Mouse (Mus musculus) heart, postnatal 25 days (tissue): ENCODE measurements around the gene Btbd19. TPM values are rescaled to one million over a fixed set of nuclear protein-coding genes. Genes with fewer than 3 reads are reported as not detected.

Experiments used
- DNase-seq: peaks from one replicate; pipeline ENCODE4 v3.0.0; 2022; ENCODE audit warnings: low spot score
- intact Hi-C: fragments of 180-260 bp; cut with DNase I; formaldehyde crosslinking; loops from one replicate; pipeline ENCODE4 v1.15.1; 2025
- total RNA-seq, 2 experiments: library from RNA; stranded (reverse); gene quantifications; 2 replicates each; pipeline ENCODE4 v1.2.3; 2021

Gene Btbd19
- total RNA-seq, 2 experiments from 2014 or later: 2.0 to 3.3 TPM

DNA sequence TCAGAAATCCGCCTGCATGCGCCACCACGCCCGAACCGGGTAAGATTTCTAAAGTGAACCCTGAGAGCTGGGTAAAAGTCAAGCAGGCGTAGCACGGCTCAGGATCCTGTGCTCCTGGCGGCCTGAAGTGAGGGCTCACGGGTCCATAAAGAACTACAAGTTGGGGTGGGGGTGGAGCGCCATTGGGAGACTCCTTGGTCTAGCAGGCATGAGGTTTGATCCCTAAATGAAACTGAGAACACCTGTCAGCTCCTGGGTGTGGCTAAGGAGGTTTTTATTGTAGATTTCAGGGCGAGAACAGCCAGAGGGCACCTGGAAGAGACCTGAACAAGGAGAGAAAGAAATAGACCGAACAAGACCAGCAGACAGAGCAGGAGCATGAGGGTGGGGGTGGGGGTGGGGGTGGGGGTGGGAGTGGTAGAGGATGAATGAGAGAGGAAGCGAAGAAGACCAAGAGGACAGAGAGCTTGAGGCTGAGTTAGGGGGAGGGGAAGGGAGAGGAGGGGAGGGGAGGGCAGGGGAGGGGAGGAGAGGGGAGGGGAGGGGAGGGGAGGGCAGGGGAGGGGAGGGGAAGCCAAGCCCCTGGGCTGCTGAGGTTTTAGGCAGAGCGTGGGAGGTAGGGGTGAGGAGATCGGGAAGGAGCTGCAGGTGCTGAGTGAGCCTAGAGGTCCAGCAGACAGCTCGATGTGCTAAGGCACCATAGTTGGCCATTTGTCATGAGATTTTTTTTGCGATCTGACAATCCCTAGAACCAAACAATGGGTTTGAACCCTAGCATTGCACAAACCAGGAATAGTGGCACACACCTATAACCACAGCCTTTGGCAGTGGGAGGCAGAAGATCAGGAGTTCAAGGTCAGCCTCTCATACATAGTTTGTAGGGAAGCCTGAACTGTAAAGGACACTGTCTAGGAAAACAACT, 13.0 kb upstream of the Btbd19 start:
- no peak for DNase-seq
- intact Hi-C loops: loop anchor here (2.0 to 5.0 kb wide), 2 partner anchors 18 to 311 kb away; no protein-coding TSS in a partner anchor

DNA sequence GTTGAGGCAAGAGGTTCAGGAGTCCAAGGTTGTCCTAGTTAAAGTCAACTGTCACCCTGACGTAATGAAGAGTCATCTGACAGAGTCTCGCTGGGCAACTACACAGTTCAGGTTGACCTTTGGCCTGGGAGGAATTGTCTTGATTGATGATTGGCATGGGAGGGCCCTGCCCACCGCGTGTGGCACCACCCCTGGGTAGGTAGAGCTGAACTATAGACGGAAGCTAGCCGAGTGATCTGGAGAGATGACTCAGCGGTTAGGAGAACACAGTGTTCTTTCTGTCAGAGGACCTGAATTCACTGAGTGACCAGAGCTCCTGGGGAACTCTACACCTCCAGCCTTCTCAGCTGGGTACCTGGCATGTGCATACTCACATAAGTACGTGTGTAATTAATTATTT, 10.5 kb upstream of the Btbd19 start:
- no peak for DNase-seq
- intact Hi-C loops: loop anchor here (5.0 kb wide), 1 partner anchor 309 kb away; no protein-coding TSS in a partner anchor

DNA sequence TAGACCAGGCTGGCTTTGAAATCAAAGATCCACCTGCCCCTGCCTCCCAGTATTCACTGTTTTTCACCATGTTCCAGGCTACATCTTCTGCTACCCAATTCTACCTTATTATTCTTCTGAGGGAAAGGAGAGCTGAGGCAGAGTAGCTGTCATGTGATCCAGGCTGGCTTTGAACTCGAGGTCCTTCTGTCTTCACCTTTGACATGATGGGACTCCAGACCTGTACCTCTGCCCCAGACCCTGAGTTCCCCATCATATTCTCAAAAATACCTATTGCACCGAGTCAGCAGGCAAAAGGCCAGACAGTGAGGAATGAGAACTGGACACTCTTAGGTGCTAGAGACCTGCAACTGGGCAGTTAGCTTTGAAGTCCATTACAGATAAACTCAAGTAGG, 9.1 kb upstream of the Btbd19 start:
- no peak for DNase-seq
- intact Hi-C loops: no loop called here

DNA sequence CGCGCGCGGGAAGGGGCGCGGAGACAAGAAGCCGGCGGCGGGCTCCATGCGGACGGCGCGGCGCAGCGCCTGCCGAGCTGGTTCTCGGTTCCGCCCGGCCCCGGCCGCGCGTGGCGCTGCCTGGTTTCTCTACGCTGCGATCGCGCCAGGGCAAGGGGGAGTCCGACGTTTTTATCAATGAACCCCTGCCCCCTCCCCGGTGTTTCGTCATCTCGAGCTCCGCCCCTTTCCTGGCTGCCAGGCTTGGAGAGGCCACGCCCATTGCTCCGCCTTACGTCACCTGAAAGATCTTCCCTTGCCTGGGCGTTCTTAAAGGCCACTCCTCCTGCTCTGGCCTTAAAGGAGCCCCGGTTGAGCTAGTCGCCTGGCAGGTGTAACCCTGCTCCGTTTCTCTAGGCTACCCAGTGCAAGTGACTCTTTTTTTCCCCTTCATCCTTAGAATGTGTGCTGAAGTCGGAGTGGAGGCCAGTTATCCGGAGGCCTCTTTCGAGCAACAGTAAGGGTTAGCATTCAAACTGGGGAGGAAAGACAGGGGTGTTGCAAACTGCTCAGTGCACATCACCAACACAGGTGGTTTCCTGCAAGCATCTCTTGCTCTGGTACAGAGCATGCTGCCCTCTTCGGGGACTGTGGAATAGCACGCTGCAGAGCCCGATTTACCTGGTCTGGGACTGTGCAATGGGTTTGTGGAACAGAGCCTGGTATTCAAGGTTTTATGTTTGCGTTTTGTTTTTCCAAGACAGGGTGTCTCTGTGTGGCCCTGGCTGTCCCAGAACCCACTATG, 8.5 kb upstream of the Btbd19 start, which contains the start of gene Plk3:
Plk3 (minus strand) TSS at position 147 of the 784 bp plus-strand sequence.
- intact Hi-C loops: no loop called here

DNA sequence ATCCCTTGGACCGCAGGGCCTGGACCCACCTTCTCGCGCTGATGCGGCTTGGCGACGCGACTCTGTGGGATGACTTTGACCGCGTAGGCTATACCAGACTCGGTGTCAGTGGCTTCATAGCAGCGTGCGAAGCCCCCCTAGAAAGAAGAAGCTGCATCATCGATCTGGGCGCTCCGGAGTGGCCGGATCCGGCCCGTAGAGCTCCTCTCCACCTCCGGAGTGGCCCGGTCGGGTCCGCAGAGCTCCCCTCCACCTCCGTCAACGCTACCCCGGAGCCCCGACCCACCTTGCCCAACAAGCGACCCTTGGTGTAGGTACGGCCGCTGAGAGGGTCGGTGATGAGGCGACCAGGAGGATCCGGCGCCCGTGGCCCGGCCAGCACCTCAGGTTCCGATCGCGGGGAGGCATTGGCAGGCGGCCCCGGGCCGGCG, 7.9 kb upstream of the Btbd19 start:
- no peak for DNase-seq
- intact Hi-C loops: no loop called here

More for the DNA sequence above, 8.5 kb upstream of the Btbd19 start, which contains the start of gene Plk3:
- peak; percentile 95 for DNase-seq

DNA sequence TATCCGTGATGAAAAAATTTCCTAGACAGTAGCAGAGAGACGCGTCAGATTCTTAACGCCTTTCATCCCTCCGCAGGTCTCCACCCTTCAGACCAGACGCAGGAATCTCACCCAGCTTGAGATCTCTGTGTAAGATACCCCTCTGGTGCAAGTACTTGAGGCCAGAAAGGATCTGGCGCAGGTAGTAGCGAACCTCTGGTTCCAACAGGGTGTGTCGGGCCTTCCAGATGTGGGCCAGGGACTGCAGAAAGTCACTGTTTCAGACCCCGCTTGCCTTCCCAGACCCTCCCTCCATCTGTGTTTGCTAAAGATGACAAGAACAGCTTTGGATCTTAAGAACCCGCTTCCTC, 7.2 kb upstream of the Btbd19 start:
- no peak for DNase-seq
- intact Hi-C loops: no loop called here

DNA sequence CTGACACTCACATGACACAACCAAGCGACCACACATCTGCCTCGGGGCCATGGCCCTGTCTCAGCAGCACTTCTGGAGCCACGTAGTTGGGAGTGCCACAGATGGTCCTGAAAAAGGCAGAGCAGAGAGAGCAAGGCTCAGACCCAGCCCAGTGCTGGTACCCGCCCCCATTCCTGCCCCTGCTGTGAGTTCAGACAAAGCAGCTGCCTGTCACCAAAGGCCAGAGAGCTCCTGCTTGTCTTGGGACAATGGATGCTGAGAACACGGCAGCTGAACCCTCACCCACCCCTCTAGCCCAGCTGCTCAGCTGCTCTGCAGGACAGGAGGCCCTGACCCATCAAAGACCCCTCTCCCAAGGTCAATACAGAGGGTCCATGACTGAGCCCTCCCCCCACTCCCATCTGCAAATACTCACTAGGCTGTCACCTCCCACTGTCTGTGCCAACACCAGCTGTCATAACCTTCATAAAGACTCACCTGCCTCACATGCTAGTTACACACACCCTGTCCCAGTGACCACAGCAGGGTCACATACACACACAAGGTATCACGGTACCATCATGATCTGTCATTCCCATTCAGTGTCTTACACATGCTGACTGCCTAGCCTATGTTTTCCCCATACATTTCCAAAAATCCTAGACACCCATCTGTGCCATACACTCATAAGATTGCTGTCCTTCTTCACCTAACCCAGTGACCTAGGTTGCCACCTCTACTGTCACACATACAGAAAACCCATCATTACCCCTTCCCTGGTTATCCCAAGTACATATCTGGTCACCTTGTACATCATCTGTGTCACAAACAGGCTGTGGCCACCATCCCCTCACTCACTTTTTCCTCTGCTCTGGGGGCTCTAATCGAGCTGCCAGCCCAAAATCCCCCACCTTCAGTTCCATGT, 6.6 kb upstream of the Btbd19 start:
- intact Hi-C loops: no loop called here
- no peak for DNase-seq

DNA sequence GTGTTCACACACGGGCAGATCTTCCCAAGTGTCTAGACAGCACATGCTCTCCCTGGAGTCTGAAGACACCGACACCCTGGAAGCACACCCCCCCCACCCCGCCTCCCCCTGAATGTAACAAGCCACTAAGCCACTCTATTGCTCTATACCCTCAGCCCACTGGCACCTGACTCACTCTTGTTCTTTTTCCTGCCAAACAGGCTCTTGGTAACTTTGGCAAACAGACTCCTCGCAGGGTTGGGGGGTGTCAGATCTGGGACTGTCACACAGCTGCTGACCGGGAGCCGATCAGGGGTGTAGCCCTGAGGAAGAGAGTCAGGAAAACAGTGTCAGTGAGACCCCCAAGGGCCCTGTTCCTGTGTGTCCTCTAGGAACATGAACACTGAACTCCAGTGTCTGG, 5.7 kb upstream of the Btbd19 start:
- intact Hi-C loops: no loop called here
- DNase-seq: no peak

DNA sequence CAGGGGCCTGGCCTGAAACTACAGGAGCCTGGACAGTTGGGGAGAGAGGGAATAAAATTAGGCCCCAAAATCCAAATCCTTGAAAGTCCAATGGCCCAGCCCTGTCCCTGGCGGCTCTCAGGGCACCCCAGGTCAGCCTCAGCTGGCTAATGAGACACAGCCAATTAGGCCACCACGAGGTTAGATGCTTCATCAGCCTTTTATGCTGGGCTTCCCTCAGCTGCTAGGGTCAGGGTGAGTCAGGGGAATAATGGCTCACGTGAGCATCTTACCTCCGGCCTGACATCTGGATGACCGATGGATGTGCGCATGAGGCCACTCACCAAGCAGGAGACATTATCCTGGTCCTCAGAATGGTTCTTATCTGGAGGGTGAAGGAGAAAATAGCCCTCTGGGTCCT, 5.3 kb upstream of the Btbd19 start:
- DNase-seq: no peak
- intact Hi-C loops: no loop called here

DNA sequence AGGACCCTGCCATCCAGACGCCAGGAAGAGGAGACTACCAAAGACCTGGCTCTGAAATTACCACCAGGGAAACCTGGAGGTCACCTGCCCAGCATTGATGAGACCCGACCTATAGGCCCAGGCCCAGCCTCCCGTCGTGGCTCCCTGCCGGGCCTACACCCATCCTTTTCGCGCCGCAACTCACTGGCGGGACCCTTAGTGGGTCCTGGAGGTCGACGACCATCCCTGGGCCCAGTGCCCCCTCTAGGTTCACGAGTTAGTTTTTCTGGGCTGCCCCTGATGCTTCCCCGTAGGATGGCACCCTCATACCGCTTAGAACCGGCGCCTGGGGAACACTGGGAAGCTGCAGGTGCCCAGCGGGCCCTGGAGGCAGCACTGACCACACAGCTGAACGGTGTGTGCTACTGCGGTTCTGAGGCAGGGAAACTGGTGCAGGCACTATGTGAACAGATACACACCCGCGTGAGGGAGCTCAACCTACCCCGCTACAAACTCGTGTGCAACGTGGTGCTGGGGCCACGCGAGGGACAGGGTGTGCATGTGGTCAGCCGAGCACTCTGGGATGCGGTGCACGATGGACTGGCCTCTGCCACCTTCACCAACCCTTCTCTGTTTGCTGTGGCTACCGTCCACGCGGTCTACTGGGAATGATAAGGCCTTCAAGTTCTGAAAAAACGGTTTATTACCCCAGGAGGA, 2.6 kb upstream of the Btbd19 start:
- DNase-seq: no peak
- intact Hi-C loops: no loop called here

DNA sequence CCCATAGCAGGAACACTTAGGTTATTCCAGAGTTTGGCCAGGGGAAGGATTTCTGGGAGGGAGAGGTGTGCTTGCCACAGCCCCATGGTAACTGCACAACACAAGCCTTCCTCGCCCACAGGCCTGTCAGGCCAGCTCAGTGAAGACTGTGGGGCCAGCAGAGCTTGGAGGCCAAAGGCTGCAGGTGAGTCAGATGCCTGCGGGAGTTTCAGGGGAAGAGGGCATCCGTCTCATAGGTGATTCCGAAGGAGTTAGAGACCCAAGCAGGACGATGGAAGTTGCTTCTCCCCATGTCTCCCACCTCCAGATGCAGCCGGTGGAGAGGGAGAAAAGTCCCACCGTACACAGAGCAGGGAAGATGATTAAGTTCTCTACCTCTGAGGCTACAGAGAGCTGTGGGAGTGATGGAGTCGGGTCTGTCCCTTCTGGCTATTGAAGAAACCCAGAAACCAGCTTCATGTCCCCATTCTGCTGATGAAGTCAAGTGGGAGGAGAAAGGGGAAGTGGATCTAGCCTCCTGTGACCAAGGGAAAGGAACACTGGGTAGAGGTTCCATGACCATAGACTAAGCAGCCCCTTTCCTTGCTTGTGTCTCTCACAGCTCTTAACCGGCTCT, 1.3 kb upstream of the Btbd19 start, which contains the start of gene Tctex1d4:
Tctex1d4 (plus strand) TSS at position 120 of the 616 bp plus-strand sequence.
- DNase-seq: no peak
- intact Hi-C loops: no loop called here

DNA sequence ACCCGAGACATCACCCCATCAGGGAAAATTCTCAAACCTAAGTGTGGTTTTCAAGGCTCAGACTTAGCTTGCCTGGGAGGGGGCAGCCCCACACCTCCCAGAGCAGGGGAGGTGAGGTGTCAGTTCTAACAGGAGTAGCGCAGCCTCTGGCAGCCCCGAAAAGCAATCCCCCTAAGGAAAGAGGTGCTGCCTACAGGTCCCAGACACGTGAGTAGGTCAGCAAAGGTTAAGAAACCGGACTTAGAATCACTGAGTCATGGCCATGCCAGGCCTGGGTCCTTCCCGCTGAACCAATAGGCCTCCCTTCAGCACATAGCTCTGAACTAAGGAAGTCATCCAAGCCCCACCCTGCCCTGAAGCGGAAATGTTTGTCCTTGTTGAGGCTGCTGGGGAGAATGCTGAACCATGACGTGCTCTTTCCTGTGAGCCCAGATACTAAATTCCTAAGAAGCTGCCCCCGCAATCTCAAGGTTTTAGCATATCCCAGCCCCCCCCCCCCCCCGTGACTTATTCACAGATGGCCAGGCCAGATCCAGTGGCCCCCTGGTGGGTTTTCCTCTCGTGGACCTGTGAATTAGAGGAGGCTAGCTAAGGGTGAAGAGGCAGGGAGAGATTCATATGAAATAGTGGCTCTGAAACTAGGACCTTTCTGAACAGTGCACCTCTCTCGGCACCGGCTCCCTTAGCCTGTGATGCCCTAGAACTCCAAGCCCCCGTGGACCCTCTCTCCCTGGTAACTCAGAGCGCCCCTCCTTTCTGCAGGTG, 567 bp upstream of the Btbd19 start:
- DNase-seq: peak; percentile 89
- intact Hi-C loops: no loop called here

DNA sequence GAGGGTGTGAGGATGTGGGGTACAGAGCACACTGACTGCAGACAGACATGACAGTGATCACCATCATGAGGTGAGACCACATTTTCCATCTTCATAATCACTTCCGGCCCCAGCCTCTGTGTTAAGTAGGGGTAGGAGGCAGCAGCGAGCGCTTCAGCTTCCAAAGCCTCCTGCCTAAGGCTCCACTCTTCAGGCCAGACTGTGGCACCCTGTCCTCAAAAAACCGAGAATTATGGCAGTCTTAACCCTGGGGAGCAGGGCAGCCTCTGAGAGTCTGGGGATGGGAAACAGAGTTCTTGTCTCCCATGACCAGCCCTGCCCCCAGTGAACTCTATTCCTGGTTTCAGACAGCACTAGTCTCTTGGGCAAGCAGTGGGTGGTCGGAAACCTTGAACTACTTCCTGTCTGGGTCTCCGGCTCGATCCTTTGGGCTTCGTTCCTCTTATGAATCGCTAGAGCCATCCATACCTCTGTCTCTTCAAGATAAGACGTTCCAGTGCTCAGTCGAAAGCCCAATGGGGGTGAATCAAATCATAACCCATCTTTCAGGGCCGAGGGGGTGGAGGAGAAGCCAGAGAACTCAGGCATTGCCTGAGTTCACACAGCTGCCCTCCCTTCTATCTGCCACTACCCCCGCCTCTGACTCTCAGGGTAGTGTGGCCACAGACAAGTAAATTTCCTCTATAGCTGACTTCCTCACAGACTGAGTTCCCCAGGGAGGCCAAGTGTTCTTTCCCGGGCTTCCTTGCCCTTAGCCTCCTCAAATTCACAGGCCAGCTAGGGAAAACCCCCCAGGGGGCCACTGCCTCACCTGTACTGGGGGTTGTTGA, 792 bp downstream of the Btbd19 start:
- no peak for DNase-seq
- intact Hi-C loops: loop anchor here (5.0 kb wide), 2 partner anchors 107 to 122 kb away; partner anchors contain the start of gene Eif2b3

DNA sequence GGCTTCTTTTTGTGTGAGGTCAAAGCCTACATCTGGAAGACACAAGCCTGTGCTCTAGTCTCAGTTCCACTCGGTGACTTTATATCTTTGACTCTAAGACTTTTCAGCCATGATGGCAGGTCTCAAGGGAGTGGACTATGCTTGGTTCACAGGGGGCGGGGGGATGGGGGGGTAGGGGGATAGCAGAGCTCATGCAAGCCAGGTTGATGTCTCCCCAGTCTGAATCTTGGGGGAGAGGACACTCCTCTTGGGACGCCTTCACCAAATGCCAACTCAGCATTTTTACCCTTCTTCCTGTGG, 1.4 kb downstream of the Btbd19 start:
- no peak for DNase-seq
- intact Hi-C loops: loop anchor here (5.0 kb wide), 2 partner anchors 107 to 122 kb away; partner anchors contain the start of gene Eif2b3

DNA sequence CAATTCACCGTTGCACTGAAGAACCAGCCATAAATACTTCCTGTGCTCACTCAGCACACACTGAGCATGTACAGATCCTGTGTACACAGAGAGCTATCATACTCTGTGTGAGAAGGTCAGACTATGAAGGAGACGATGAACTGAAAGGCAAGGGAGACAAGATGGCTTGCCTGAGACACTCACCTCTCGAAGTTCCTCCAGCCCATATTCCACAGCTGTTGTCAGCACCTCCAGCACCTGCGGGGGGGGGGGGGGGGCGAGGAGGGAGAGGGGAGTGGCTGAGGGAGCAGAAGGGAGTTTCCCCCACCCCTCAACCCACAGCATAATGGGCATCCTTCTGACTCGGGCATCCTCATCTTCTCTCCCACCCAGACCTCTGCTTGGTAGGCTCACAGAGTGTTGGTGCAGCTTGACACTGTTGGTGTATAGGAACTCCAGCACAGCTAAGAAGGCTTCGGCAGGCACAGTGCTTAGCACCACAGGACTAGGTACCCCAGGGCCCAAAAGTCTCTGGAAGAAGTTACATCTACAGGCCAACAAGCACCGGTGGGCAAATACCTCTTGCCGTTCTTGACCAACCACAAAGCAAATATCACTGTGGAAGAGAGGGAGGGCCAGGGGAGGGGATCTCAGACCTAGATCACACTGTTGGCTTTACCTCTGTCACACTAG, 1.8 kb downstream of the Btbd19 start:
- no peak for DNase-seq
- intact Hi-C loops: loop anchor here (5.0 kb wide), 2 partner anchors 106 to 121 kb away; partner anchors contain the start of gene Eif2b3

DNA sequence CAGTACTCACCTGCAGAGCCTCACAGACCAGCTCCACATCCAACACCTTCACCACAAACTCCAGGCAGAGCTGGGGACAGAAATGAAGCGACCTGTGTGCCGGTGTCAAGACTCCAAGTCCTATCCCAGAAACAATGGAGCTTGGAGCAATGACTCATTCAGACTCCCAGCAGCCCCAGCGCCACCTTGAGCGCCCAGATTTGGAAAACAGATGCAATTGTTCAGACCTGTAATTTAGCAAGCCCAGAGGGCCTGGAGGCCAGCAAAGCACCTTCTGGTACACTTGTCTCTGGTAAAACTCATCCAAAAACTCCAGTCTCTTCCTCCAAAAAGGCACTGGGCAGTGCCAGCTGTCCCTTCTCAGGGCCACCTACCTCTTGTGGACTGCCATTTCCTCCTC, 3.3 kb downstream of the Btbd19 start:
- intact Hi-C loops: loop anchor here (5.0 kb wide), 2 partner anchors 105 to 120 kb away; partner anchors contain the start of gene Eif2b3
- DNase-seq: no peak
